Mouse (Mus musculus) central nervous system, embryonic 14 days (tissue): Measurements from ENCODE around the gene Iscu. TPM values are rescaled to one million over a fixed set of nuclear protein-coding genes. Genes with fewer than 3 reads are reported as not detected.

Experiments
- polyA plus RNA-seq: library from polyadenylated mRNA; depleted of rRNA; stranded (reverse); fragments of >200 nt; gene quantifications from 2 replicates; pipeline ENCODE4 v1.2.3, GENCODE M21; 2012; rRNA removed

Iscu gene
- polyA plus RNA-seq = 88.8 and 93.8 TPM in 2 replicates

DNA sequence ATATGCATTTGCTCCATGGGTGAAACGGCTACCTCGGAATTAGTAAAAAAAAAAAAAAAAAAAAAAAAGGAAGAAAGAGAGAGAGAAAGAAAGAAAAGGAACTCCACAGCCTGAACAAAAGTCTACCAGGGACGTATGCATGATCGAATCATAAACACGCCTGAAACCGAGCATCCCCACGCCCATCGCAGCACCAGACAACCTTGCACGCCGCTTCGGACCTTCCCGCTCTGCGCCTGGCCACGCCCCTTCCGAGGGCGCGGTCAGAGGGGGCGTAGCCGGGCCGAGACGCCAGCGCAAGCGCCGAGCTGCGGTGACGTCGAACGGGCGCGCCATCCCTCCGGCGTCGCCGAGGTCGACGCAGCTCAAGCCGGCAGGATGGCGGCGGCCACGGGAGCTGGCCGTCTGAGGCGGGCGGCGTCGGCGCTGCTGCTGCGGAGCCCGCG lies at the start of gene Iscu, which contains the start of gene Sart3:
Gene Iscu, plus strand, starts transcription at position 299 of the 446 bp plus-strand sequence.
Gene Sart3, minus strand, starts transcription at position 61 of the 446 bp plus-strand sequence.

DNA sequence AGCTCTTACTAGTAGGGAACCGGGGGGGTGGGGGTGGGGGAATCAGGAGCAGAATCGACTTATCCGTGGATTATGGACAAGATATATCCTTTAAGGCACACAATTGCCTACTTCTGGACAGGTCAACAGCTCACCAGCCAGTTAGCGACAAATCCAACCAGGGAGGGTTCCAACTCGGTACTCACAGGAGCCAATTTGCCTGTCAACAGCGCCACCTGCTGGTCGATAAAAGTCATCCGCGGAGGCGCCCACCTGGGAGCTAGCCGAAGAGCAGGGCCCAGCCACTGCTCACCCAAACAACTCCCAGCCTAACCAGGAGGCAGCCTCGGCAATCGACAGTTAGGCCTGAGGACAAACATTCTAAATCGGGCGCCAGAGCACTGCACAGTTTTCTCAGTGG lies 48.1 kb upstream of the Iscu start, which contains the start of gene 1700069L16Rik:
Gene 1700069L16Rik, minus strand, starts transcription at position 327 of the 400 bp plus-strand sequence.

DNA sequence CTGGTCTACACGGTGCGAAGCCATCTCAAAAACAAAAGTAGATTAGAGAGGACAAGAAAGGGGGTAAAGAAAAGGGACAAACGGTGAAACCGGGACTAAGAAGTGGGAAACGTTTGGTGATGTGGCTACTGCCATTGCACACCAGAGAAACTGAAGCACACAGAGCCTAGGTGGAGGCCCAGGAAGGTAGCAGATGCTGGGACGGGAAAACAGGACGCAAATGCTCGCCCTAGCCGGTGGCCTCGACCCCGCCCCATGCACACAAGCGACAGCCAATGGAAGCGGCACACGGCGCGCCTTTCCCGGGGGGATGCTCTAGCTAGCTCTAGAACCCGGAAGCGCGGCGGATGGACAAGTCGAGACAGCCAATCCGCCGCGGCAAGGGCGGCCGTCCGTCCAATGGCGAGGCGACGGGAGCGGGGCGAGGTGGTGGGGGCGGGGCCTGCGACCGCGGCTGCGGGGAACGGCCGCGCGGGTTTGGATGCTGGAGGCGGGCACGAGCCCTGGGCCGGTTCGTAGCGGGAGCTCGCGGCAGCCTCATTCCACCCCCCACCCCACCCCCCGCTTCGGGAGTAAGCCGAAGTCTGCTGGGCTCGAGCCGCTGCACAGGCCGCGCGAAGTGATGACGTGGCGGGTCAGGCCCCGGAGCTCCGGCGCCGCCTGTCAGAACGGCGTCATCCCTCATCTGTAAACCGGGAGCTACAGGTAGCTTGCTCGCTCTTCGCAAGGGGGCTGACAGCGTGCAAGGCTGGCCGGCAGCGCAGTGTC lies 37.0 kb upstream of the Iscu start, which contains the start of gene Ficd:
Gene Ficd, plus strand, starts transcription at position 459 of the 768 bp plus-strand sequence.

DNA sequence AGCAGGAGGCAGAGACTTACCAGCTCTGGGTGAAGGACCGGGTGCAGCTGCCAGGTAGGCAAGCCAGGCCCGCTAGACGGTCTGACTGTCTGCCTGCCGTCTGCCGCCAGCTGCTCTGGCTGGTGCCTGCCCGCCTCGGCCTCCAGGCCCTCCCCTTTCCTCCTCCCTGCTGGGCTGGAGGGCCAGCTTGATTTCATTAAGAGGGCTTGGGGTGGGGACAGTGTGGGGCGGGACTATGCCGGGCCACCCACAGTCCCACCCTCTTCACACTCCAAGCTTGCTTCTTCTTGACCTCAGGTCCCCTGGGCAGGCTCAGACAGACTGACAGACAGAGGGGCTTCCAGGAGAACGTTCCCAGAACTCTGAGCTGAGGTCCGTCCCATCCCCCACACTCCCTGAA lies 27.7 kb downstream of the Iscu start, which contains the start of gene Tmem119:
Gene Tmem119, minus strand, starts transcription at position 237 of the 400 bp plus-strand sequence.

Other genes with a start within 250 kb of the Iscu start
- 2.4 and 3.8 TPM in 2 replicates for gene Cmklr1, start 122.3 kb upstream of the Iscu start, polyA plus RNA-seq
- gene 1700069L16Rik, start 48.0 kb upstream of the Iscu start, polyA plus RNA-seq = not detected in 2 replicates
- gene Ficd, start 36.9 kb upstream of the Iscu start, polyA plus RNA-seq = 4.7 and 5.9 TPM in 2 replicates
- 60.8 and 62.6 TPM in 2 replicates for gene Sart3, start 238 bp upstream of the Iscu start, polyA plus RNA-seq
- gene Tmem119, start 27.8 kb downstream of the Iscu start, polyA plus RNA-seq = 6.7 and 14.2 TPM in 2 replicates
- 1.5 TPM in 2 replicates for gene Selplg, start 59.9 kb downstream of the Iscu start, polyA plus RNA-seq
- gene Coro1c, start 136.0 kb downstream of the Iscu start, polyA plus RNA-seq = 150 and 179 TPM in 2 replicates
- 13.7 and 14.6 TPM in 2 replicates for gene Ssh1, start 221.1 kb downstream of the Iscu start, polyA plus RNA-seq
- not detected in 2 replicates for gene Dao, start 231.0 kb downstream of the Iscu start, polyA plus RNA-seq